Comparison of ENCODE assay signal across 8 mouse cellular contexts in the genomic region with DNA sequence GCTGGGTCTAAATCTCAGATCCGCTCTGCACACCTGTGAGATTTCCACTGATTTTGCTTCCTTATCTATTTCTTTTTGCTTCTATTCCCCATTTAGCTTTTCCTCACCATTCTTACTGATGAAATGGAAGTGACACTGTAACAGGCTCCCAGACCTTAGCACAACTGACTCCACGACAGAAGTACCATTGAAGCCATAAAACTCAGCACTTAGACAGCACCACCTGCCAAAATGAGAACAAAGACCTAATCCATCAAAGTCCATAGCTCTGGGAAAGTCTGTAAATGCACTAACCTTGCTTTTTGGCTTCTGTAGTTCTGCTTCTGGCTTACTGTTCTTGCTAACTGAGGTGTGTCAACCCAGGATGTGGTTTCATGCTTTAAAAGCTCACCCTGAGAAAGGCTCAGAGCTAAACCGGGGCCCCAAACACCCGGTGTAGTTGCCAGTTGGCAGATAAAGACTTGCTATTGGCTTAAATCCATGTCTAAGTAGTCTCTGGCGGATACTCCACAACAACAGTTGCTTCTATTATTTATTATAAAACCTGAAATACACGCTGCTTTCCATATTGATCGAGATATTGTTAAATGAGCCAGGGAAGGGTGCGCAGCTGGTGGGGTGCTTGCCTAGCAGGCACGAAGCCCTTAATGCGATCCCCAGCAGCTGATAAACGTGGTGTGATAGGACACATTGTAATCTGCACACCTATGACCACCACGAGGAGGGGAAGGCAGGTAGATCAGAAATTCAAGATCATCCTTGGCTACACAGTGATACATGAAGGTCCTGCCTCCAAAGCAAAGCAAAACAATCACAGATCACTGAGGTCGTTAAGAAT.
DNase-seq lines count a peak whose midpoint lies in the region; ATAC-seq lines count a peak whose summit lies in the region.

No protein-coding gene starts in this region.

- H3K9me3 ChIP-seq in heart, embryonic 16.5 days (replicated peaks; ENCODE audit: control insufficient read depth, low read length), result no peaks in the 10 kb centered on the region

- WGBS in heart, embryonic 16.5 days, result 67% methylated on average over 13 of the region's 13 CpGs

- H3K4me1 ChIP-seq in heart, embryonic 16.5 days (ENCODE audit: control insufficient read depth, insufficient read depth, low read length), result no peaks in the 10 kb centered on the region

- no peak overlapping the region for H3K4me2 ChIP-seq in heart, embryonic 16.5 days (ENCODE audit: low read depth, low read length)

- DNase-seq in heart, postnatal 36 days, result no peak
- DNase-seq in Muller cell, postnatal 12 days (ENCODE audit: inconsistent ontology term), result peak; percentile 75
- peak; percentile 73 for DNase-seq in induced T-regulatory cell, adult 2 months (ENCODE audit: low read depth)
- peak; percentile 54 to 59 for DNase-seq in spleen, adult 18-20 months
- DNase-seq in gastrocnemius, postnatal 4 days (ENCODE audit: low spot score in 2 of 2), result no peak
- DNase-seq in heart, postnatal 4 days, result no peak
- no peak for DNase-seq in c-Kit-positive CD71-positive TER-119-positive erythroid progenitor cells, embryonic 14.5 days (ENCODE audit: low spot score)

- H3K4me3 ChIP-seq in heart, embryonic 16.5 days (ENCODE audit: low read length), result no peak overlapping the region

- intact Hi-C loops in heart, postnatal 36 days (cut with DNase I), result no loop called here

- H3K36me3 ChIP-seq in heart, embryonic 16.5 days (ENCODE audit: control insufficient read depth, insufficient read depth), result no peaks in the 10 kb centered on the region

- H3K9ac ChIP-seq in heart, embryonic 16.5 days (ENCODE audit: low read length), result no peak overlapping the region

- peak; percentile 55; the same call in 1 of the 2 replicates for ATAC-seq in heart, embryonic 16.5 days (replicated peaks; ENCODE audit: extremely low read depth, insufficient read depth, low FRiP score)

- no peaks in the 10 kb centered on the region for H3K27me3 ChIP-seq in heart, embryonic 16.5 days (ENCODE audit: control insufficient read depth, insufficient read depth, low read length)

- peak overlapping the region; percentile 55; the same call in 1 of the 2 replicates for H3K27ac ChIP-seq in heart, embryonic 16.5 days (ENCODE audit: low read length)

Comparison
In these comparisons a context has a peak if more than half of its experiments do, and no peak if none do; other contexts are left out.
1. DNase-seq: peak in Muller cell, postnatal 12 days (single experiment), induced T-regulatory cell, adult 2 months (single experiment) and spleen, adult 18-20 months (2 of 2); none in heart, postnatal 36 days (0 of 2), gastrocnemius, postnatal 4 days (0 of 2), heart, postnatal 4 days (single experiment) and c-Kit-positive CD71-positive TER-119-positive erythroid progenitor cells, embryonic 14.5 days (single experiment).